Mouse (Mus musculus): ENCODE data around the gene Nrip3.

Nrip3 gene

DNA sequence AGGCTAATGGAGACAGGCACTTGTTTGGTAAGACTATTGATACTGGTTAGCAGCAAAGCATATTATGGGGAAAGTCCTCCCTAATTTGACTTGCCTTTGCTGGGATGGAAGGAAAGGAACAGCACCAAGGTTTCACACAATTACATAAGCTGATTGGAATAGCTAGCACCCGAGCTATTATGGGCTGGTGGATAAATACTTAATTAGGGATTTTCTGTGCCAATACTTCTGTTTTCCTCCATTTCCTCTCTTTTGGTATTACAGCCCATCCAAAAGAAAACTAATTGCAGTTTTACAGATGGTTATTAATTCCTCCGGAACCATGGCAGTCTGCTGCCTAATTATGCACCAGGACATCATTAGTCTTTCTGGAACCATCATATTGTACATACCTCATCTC lies 17.8 kb downstream of the Nrip3 start:
- 56% methylated on average over 2 of the region's 2 CpGs for WGBS

DNA sequence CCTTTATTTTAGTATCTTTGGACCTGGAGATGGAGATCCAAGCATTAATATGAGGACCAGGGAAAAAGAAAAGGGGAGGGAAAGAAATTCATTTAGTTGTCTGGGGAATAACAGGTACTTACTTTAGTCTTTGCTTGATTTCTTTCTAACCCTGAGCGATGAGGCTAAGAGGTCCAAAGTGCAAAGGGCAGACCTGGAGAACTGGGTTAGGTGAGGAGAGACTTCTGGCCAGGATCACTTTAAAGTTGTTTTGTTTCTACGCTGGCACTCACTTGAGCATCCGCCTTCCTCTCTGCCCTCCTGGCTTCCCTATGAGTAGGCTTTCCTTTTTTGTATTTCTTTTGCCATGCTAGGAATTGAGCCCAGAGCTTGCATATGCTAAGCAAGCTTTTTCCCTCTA lies 25.5 kb downstream of the Nrip3 start:
- 87% methylated on average over 3 of the region's 3 CpGs for WGBS

DNA sequence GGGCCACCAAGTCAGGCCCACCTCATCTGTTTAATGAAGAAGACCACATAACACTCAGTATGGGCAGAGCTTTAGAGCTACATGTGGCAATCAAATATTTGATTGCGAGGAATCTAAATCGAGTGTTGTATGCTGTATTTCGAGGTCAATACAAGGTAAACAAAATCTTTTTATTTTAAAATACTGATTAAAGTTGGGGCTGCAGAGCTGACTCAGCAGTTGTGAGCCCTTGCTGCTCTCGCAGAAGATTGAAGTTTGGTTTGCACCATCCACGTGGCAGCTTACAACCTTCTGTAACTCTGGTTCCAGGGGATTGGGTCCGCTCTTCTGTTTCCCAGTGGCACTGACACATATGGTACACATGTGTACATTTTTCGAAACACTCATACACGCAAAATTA lies 27.8 kb downstream of the Nrip3 start:
- 86% methylated on average over 8 of the region's 8 CpGs for whole genome bisulfite sequencing

DNA sequence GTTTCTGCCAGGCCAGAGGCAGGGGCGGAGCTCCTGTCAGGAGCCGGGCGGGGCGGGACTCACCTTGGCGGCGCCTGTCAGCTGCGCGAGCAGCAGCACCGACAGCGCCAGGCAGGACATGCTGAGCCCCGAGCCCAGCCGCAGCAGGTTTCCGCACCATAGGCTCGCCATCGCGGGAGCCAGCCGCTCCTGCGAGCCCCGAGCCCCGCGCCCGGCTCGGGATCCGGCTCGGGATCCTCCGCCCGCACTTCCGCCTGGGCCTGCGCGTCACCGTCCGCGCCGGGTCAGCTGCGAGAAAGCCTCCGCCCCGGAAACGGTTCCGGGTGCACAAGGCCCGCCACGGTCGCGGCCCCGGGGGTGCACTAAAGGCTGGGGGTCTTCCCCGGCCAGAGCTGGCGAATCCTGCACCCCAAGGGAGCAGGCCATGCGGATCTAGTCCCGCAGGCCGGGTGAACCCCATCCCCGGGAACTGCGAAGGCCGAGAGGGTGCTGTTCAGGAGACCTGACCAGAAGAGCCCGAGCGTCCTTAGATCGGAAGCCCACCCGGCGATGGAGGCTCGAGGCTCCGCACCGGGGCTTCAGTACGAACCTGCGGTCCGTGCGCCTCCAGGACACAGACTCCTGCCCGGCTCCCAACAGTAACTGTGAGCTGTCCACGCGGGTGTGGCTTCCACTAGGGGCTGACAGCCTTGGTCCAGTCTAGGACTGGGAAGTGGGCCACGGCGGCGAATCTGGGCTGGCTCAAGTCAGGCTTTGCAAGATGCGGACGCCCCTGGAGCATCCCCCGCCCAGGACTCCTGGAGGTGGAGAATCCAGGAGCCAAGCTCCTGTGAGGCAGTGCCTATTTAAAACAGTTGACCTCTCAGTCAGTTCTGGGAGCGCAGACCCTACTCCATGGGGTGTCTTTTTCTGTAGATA lies 29.6 kb downstream of the Nrip3 start, which contains the start of gene Tmem9b:
Tmem9b (minus strand) TSS at position 868 of the 918 bp plus-strand sequence.
- WGBS, result under 1% methylated on average over 74 of the region's 74 CpGs

DNA sequence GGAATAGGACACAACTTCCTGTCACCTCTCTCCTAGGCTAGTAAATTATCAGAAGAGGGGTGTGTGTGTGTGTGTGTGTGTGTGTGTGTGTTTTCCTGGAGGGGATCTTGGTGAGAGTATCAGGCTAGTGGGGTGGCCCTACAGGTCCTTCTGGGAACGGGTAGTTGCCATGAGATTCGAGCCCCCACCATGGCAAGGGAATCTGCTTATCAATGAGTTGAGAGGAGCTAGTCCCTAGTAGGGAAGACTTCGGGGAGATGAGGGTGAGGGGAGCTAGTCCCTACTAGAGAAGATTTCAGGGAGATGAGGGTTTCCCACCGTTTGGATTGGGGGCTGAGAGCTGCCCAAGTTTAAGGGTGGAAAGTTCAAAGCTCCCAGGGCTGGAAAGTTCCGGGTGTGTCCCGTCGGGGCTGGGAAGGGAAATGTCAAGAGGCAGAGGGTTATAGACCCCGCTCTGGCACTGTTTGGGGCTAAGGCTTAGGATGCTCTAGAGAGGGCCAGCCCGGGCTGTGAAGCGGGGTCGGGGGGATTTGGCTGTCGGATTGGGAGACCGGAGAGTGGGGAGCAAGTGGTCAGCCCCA lies 30.3 kb downstream of the Nrip3 start:
- WGBS, result 2% methylated on average over 13 of the region's 13 CpGs

DNA sequence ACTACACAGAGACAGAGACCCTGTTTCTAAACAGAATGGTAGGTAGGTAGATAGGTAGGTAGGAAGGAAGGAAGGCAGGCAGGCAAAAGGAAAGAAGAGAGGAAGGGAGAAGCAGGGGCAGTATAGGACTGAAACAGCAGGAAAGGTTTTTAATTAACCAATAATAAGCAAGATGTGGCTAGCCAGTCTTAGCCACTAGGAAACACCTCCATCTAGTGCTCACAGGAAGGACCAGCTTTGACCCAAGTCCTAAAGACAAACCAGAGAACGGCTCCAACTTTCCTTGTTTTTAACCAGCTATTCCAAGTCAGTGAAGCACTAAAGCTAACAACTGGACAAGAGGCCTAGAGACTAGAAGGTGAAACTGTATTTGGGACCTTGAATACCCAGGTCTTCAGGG lies 34.1 kb downstream of the Nrip3 start:
- WGBS, result 43% methylated on average over 1 of the region's 1 CpGs

DNA sequence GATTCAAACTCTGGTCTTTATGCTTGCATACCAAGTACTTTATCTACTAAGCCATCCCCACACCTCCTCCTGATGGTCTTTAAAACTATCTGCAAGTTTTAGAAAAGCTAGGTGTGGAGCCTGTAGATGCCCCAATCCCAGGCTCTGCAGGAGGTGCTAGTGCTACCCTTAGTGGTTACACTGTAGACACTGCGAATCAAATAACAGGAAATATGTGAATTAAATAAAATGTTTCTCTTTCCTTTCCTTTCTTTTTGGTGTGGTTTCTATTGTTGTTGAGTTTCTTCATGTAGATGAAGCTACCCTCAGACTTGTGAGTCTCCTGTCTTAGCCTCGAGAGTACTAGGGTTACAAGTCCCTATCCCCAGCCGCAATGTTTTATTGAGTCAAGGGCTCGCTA lies 40.1 kb downstream of the Nrip3 start:
- 93% methylated on average over 4 of the region's 4 CpGs for WGBS

DNA sequence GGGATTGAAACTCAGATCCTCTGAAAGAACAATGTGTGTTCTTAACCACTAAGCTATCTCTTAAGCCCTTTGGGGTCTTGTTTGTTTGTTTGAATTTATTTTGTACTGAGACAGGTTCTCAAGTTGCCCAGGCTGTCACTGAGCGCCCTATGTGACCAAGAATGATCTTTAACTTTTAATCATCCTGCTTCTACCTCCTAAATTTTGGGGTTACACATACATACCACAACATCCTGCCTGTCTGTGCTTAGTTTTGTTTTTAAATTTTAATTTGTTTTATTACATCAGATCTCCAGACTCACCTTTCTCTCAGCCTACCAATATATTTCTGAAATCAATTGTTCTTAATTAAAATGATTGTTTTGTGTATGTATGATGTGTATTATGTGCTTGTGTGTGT lies 40.8 kb downstream of the Nrip3 start:
- WGBS, result 97% methylated on average over 1 of the region's 1 CpGs

DNA sequence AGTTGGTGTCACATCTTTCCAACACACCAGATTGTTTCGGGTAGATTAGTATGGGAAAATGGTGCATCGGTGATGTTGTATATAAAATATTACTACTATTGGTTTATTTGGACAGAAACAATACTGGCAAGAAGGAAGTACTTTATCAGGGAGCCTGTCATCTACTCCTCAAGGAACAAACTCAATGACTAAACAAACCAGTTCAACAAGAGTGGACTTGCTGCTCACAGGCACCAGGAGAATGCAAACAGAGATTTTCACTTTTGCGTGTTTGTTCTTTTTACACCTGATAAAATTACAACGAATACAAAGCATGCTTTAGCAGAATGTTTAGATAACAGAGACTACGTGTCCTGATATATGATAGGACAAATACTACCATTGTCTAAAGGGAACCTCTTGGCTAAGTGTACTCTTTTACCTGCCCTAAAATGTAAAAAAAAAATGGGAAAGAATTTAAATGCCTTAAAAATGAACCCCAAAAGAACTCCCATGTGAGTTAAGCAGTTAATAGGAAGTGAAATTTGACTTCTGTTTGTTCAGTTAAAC lies 41.9 kb downstream of the Nrip3 start:
- 92% methylated on average over 5 of the region's 5 CpGs for whole genome bisulfite sequencing

DNA sequence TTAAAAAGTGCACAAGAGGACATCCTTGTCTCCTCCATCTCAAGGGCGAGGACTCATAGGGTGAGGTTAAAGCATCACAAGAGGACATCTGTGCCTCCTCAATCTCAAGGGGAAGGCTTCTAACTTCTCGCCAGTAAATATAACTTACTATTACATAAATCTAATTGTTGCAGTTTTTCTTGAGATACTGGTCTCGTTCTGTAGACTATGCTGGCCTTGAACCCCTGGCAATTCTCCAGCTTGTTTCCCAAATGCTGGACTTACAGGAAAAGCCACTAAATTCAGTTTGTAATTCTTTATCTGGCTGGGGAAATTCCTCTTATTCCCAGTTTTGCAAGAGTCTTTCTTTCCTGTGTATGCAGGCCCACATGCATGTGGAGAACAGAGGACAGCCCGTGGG lies 47.0 kb downstream of the Nrip3 start:
- WGBS, result 90% methylated on average over 4 of the region's 4 CpGs

DNA sequence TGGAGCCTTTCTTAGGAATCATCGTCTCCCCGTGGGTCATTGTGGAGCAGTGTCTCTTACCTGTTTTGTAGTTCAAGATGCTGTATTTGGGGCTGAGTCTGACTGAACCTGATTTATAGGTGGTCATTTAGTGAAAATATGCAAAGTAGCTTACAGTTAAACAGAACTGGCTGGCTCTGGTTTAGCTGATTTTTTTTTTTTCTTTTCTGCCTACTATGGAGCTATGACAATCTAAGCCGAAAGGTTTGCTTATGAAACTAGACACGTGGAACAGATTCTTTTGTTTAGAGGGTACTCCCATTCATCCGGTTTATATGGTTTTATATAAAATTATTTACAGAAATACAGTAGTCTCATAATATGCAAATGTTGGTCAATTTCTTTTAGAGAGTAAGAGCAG lies 50.2 kb downstream of the Nrip3 start, which contains the start of gene Ascl3:
Ascl3 (minus strand) TSS at position 101 of the 400 bp plus-strand sequence.
- 93% methylated on average over 5 of the region's 5 CpGs for WGBS

DNA sequence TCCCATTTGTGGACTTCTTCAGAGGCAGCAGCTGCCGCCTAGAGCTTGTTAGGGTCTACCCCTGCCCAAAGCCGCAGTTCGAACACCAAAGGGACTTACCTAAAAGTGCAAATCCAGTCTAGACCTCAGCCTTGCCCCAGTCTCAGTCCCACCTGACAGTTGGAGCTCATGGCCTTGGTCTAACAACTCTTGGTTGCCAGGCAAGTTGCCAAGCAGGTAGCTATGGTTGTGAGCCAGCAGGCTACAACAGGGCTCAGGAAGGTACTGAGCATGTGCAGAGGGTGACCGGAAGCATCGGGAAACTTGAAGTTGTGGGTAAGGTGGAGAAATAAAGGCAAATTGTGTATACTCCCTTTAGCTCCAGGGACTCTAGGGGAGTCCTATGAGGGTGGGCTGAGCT lies 58.1 kb downstream of the Nrip3 start, which contains the start of gene BC051019:
BC051019 (minus strand) TSS at position 154 of the 400 bp plus-strand sequence.
- 94% methylated on average over 5 of the region's 5 CpGs for WGBS

DNA sequence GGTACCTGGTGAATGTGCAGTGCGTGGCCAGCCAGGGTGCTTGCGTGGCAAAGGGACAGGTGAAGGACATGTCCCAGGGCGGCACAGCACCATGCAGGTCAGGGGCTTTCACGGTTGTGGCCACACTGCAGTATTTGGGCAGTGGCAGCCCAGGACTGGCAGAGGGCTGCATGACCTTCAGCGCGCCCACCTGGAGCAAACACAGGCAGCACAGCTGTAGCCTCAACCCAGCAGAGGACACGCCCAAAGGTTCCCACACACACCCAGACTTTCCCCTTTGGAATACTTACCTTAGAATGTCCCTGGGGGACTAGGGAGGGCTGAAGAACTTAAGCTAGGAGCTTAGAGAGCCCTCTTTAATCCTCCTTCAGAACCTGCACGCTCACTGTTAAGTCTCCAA lies 58.7 kb downstream of the Nrip3 start:
- WGBS, result 97% methylated on average over 8 of the region's 8 CpGs

DNA sequence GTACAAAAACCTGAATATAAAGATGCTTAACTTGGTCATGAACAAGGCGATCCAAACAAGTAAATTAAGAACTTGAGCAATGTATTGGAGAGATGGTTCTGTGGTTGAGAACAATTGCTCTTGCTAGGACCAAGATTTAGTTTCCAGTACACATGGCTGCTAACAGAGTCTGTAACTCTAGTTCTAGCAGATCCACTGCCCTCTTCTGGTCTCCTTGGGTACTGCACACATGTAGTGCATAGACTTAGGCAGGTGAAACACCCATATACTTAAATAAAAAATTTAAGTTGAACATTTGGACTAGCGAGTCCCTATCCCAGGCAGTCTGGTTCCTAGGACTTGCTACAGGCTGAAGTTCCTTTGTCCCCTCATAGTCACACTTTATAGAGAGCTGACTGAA lies 59.2 kb downstream of the Nrip3 start:
- WGBS, result 94% methylated on average over 2 of the region's 2 CpGs

DNA sequence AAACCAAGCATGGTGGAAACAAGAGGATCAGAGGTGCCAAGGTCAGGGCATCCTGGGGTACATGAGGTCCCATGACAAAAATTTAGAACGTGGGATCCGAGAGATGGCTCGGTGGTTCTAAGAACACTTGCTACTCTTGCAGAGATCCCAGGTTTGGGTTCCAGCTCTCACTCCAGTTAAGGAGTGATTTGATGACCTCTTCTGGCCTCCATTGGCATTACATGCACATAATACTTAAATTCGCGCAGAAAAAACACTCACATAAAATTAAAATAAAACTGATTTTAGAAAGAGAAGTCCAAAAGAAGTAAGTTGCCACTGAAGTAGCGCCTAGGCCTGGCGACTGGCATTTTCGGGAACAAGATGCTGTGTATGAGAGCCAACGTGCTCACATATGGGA lies 62.5 kb downstream of the Nrip3 start:
- 29% methylated on average over 9 of the region's 9 CpGs for WGBS

DNA sequence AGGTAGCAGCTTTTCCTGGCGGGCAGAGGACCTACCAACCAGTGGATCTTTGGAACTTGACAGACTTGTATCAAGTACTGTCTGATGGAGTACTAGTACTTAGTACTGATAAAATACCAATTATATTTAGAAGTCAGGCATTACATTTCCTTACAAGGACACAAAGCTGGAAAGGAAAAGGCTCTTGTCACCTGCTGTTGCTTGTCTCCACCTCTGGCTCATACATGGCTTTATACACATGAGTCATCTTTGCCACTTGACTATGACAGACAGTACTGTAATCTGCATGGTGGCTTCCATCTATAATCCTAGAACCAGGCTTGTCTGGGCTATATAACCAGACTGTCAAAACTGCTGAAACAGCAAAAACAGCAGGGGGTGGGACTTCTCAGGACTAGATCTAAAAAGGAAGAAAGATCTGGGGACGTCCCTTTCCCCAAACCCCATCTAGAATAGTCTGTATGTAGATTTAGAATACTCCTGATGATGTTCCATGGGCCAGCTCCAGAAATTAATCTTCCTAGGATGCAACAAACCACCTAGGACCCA lies 68.3 kb downstream of the Nrip3 start:
- 91% methylated on average over 2 of the region's 2 CpGs for WGBS

DNA sequence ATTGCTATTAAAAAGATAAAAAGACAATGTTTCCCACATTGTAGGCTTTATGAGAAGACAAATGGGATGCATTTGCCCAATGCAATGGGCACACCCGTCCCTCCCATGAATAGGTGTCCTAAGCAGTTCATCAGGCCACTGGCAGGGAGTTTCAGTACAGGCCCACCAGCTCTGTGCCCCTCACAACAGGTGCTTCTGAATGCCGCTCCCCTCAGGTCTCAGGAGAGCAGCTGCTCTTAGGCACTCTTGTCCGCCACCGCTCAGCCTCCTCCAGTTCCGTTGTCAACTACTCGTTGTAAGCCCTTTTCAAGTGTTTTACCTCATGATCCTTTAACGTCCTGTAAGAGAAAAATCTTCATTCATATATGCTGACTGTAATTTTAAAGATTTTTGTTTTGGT lies 69.6 kb downstream of the Nrip3 start:
- WGBS, result 94% methylated on average over 7 of the region's 7 CpGs

DNA sequence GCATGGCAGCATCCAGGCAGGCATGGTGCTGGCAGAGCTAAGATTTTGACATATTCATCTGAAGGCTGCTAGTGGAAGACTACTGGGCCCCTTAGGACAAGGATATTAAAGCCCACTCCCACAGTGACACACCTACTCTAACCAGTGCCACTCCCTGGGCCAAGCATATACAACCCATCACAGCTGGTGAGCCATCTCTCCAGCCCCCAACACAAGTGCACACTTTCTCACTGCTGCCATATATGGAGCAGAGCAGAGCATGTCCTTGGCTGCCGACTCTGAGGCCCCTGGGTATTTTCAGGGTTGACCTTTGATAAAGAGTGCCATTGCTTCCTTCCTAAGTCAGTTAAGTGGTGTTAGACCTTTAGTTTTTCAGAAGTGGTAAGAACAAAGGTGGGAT lies 71.8 kb downstream of the Nrip3 start:
- WGBS, result 84% methylated on average over 1 of the region's 1 CpGs

DNA sequence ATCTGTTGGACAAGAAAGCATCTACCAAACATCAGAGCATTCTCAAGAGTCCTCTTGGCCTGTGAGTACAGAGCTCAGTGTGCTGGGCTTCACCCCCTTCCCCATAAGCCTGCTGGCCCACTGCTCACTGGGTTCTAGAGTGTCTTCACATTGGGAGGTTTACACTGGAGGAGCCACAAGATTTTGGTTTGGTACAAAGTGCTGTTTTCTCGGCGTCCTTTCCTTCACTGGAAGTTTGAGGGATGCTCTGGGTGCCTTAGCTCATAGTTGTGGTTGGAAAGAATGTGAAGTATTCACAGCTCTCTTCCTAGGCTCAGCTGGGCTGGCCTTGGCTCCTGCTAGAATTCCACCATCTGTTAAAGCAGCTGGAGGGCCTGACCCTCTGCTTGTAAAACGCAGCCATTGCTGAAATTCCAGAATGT lies 72.9 kb downstream of the Nrip3 start:
- WGBS, result 49% methylated on average over 3 of the region's 3 CpGs

Measured in cerebral cortex, adult 2 months (tissue).